Mouse (Mus musculus) CD4-positive, CD25-positive, alpha-beta regulatory T cell (primary cell): Measurements from ENCODE around the gene Ugt2b1. TPM values are rescaled to one million over a fixed set of nuclear protein-coding genes. Genes with fewer than 3 reads are reported as not detected.

Source experiments
- polyA plus RNA-seq: library from polyadenylated mRNA; unstranded; fragments of 100-300 nt; shearing (Covaris generic); gene quantifications from one replicate; pipeline ENCODE4 v1.2.1, GENCODE M21; 2017

The Ugt2b1 gene
- polyA plus RNA-seq, result not detected

GRCm38 (mm10) chr5:86926426-86926825 lies at the start of gene Ugt2b1:
Gene Ugt2b1 (minus strand): TSS chr5:86926530.

DNA sequence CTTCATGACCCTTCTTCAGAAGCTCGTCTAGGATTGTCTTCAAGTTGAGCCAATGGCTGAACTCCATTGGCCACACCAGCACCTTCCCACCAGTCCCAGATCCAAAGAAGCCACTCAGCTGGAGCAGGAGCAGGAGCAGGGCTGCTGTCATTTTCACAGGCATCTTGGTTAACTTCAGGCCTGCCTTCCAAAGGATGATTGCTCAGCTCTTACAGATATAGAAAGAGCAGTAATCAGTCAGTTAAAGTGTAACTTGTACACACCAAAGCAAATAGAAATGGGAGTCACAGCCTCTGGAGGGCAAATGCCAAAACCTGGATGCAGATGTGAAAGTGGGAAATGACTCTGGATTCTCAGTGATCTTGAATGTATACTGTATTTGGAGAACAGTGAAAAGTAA lies 19.6 kb downstream of the Ugt2b1 start, which contains the start of gene Ugt2b34:
TSS of gene Ugt2b34 (minus strand) at position 180 of the 400 bp plus-strand sequence.

Other genes with a start within 250 kb of the Ugt2b1 start
- gene Tmprss11e, start 180.7 kb downstream of the Ugt2b1 start, polyA plus RNA-seq, result 0.13 TPM
- 87.7 TPM for gene Ythdc1, start 122.3 kb downstream of the Ugt2b1 start, polyA plus RNA-seq
- not detected for gene Ugt2b34, start 19.6 kb downstream of the Ugt2b1 start, polyA plus RNA-seq
- gene Ugt2b35, start 74.3 kb upstream of the Ugt2b1 start, polyA plus RNA-seq, result not detected
- not detected for gene Ugt2b36, start 166.0 kb upstream of the Ugt2b1 start, polyA plus RNA-seq
- gene Ugt2b5, start 213.8 kb upstream of the Ugt2b1 start, polyA plus RNA-seq, result not detected